ENCODE assay signal across 8 mouse cellular contexts in genomic region chr13:42051961-42052695, GRCm38 (mm10). TPM values are rescaled to one million over a fixed set of nuclear protein-coding genes. Genes with fewer than 3 reads are reported as not detected.
A peak's percentile ranks its signal among the peaks of the same experiment; 100 is the strongest.
DNase-seq lines count a peak whose midpoint lies in the region; ATAC-seq and TF ChIP-seq lines count a peak whose summit lies in the region.

Hivep1 (plus strand) TSS chr13:42052021.

- H3K79me2 ChIP-seq in liver, adult 2 months (ENCODE audit: control insufficient read depth, insufficient read depth, low read length) = no peaks in the 10 kb centered on the region; the same call in 1 of the 2 replicates

- H3K9ac ChIP-seq in liver, adult 2 months (ENCODE audit: low read depth, low read length) = peak within 1 kb of the TSS; percentile 88
- peak within 1 kb of the TSS; percentile 91 for H3K9ac ChIP-seq in stomach, embryonic 16.5 days (ENCODE audit: low read length)

- 0 out of 2 replicates have a peak, but pooled peaks have one; percentile 42 for TF ChIP-seq POLR2A in liver, adult 2 months (IDR thresholded peaks at IDR 0.05; ENCODE audit: extremely low read depth, insufficient read depth, low read length)

- H3K27me3 ChIP-seq in liver, adult 2 months (ENCODE audit: control insufficient read depth, insufficient read depth, low read length) = no peaks in the 10 kb centered on the region
- H3K27me3 ChIP-seq in stomach, embryonic 16.5 days (ENCODE audit: control insufficient read depth, insufficient read depth, low read length) = no peaks in the 10 kb centered on the region

- TF ChIP-seq CTCF in liver, adult 2 months (IDR thresholded peaks at IDR 0.05; ENCODE audit: low read depth, low read length) = no peak

- under 1% methylated on average over 87 of the region's 100 CpGs for WGBS in liver, adult 2 months
- WGBS in stomach, embryonic 16.5 days = 0% methylated on average over 60 of the region's 100 CpGs

- no peaks in the 10 kb centered on the region for H3K9me3 ChIP-seq in stomach, embryonic 16.5 days (replicated peaks; ENCODE audit: control insufficient read depth, low read length)

- peak within 1 kb of the TSS; percentile 90 for H3K4me2 ChIP-seq in stomach, embryonic 16.5 days (ENCODE audit: low read depth, low read length)

- peak within 1 kb of the TSS; percentile 86 for H3K27ac ChIP-seq in liver, adult 2 months (replicated peaks; ENCODE audit: insufficient read depth, low read depth, low read length)
- peak within 1 kb of the TSS; percentile 94 for H3K27ac ChIP-seq in stomach, embryonic 16.5 days (ENCODE audit: low read length)

- peak; percentile 9 for ATAC-seq in stomach, embryonic 16.5 days (ENCODE audit: insufficient read depth, low FRiP score)

- peaks cover 6% of the 10 kb centered on the region for H3K4me1 ChIP-seq in liver, adult 2 months (ENCODE audit: control insufficient read depth, insufficient read depth, low read length)
- peaks cover 7% of the 10 kb centered on the region; the same call in 1 of the 2 replicates for H3K4me1 ChIP-seq in stomach, embryonic 16.5 days (ENCODE audit: control insufficient read depth, insufficient read depth, low read length)

- H3K4me3 ChIP-seq in liver, adult 2 months (ENCODE audit: insufficient read depth, low read depth, low read length) = peak within 1 kb of the TSS; percentile 87
- peak within 1 kb of the TSS; percentile 90 for H3K4me3 ChIP-seq in stomach, embryonic 16.5 days (replicated peaks; ENCODE audit: low read length)

- peak; percentile 79 for DNase-seq in 3134 (ENCODE audit: extremely low read depth, insufficient read length, low spot score)
- DNase-seq in adrenal gland, adult 8-10 months = peak; percentile 77
- DNase-seq in embryo, embryonic 9.5 days (ENCODE audit: extremely low spot score) = peak; percentile 80
- DNase-seq in gastrocnemius, postnatal 4 days (ENCODE audit: low spot score in 2 of 2) = peak; percentile 35 to 73
- DNase-seq in kidney, adult 9 months = peak; percentile 83
- peak; percentile 60 for DNase-seq in liver, adult 2 months (ENCODE audit: extremely low read depth, low read depth, low spot score)
- DNase-seq in monocyte, adult 2 months (ENCODE audit: low read depth in 1 of 2, low spot score in 2 of 2) = peak; percentile 28 to 56

- peaks cover 9% of the 10 kb centered on the region for H3K36me3 ChIP-seq in liver, adult 2 months (ENCODE audit: control insufficient read depth, insufficient read depth, low read length)
- no peaks in the 10 kb centered on the region for H3K36me3 ChIP-seq in stomach, embryonic 16.5 days (ENCODE audit: control insufficient read depth, insufficient read depth, low read length)

RNA-seq across cellular contexts. Expression of gene Hivep1, which starts in this region (rescaled TPM):
- 10 to 100 TPM; 24.7 to 30.9 (median 26.7) TPM for total RNA-seq in adrenal gland, adult 8-10 months (2022)
- 10 to 100 TPM; 23.3 to 24.8 TPM for total RNA-seq in gastrocnemius, postnatal 4 days (2021)
- total RNA-seq in liver, adult 2 months (2014; rRNA removed) = 3.5 and 5.1 TPM in 2 replicates
- polyA plus RNA-seq in liver, adult 2 months (2012; rRNA removed) = 7.0 and 9.0 TPM in 2 replicates
- polyA plus RNA-seq in stomach, embryonic 16.5 days (2015; fragmentation: Nextera tagmentation; extraction: Ambion mirVana) = 5.3 and 7.0 TPM in 2 replicates

Comparison
In these comparisons a context has a peak if more than half of its experiments do, and no peak if none do; other contexts are left out.
1. Peak in every context shown above with its lines: DNase-seq, ATAC-seq, H3K4me3 ChIP-seq and H3K27ac ChIP-seq.